Mouse (Mus musculus) ES-Bruce4 (cell line): Measurements from ENCODE around the gene Polg2.
"Not testable (repeated sequence)": the region's sequence is repeated elsewhere in the genome, so short reads cannot be mapped to it uniquely, and the experiment has no call there.

Experiments used
- CTCF ChIP-seq: IDR thresholded peaks from one replicate; pipeline ENCODE4 v1.8.1; 2011; ENCODE audit warnings: low read depth, low read length
- EP300 ChIP-seq: IDR thresholded peaks from 2 replicates; pipeline ENCODE4 v1.6.1; 2011; ENCODE audit warnings: low read depth, low read length; ENCODE audit not compliant: insufficient read depth

DNA sequence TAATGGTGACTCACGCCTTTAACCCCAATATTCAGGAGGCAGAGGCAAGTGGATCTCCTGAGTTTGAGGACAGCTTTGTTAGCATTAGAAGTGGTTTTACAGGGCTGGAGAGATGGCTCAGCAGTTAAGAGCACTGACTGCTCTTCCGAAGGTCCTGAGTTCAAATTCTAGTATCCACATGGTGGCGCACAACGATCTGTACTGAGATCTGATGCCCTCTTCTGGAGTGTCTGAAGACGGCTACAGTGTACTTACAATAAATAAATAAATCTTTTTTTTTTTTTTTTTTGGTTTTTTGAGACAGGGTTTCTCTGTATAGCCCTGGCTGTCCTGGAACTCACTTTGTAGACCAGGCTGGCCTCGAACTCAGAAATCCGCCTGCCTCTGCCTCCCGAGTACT is 38.6 kb downstream of the Polg2 start:
- TF ChIP-seq EP300, CTCF: not testable (repeated sequence)
